Mouse (Mus musculus) c-Kit-positive CD71-negative TER-119-negative erythroid progenitor cells, embryonic 14.5 days (primary cell): Measurements from ENCODE around the gene Nbea.

Experiments used
- DNase-seq: peaks from one replicate; pipeline ENCODE4 v3.0.0-alpha.2; 2013; ENCODE audit warnings: low read depth

The Nbea gene

DNA sequence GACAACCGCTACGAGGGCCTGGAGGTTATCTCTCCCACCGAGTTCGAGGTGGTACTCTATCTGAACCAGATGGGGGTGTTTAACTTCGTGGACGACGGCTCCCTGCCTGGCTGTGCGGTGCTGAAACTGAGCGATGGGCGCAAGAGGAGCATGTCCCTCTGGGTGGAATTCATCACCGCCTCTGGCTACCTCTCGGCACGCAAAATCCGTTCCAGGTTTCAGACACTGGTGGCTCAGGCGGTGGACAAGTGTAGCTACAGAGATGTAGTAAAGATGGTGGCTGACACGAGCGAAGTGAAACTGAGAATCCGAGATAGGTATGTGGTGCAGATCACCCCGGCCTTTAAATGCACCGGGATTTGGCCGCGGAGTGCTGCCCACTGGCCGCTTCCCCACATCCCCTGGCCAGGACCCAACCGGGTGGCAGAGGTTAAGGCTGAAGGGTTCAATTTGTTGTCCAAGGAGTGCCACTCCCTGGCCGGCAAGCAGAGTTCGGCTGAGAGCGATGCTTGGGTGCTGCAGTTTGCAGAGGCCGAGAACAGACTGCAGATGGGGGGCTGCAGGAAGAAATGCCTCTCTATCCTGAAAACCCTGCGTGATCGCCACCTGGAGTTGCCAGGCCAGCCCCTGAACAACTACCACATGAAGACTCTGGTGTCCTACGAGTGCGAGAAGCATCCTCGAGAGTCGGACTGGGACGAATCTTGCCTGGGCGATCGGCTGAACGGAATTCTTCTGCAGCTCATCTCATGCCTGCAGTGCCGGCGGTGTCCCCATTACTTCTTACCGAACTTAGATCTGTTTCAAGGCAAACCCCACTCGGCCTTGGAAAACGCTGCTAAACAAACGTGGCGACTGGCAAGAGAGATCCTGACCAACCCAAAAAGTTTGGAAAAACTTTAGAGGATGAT, 400.1 kb downstream of the Nbea start:
- DNase-seq, result no peak

DNA sequence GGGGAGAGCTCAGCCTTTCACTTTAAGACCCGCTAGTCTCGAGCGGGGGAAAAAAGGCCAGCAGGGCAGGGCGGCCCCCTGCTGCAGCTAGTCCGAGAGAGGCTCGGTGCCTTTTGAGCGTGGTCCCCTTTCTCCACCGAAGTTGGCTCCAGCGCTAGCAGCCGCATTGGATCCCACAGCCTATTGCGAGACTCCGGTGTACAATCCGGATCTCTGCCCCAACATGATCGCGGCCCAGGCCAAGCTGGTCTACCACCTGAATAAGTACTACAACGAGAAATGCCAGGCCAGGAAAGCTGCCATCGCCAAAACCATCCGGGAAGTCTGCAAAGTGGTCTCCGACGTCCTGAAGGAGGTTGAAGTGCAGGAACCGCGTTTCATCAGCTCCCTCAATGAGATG, 400.7 kb downstream of the Nbea start:
- no peak for DNase-seq

DNA sequence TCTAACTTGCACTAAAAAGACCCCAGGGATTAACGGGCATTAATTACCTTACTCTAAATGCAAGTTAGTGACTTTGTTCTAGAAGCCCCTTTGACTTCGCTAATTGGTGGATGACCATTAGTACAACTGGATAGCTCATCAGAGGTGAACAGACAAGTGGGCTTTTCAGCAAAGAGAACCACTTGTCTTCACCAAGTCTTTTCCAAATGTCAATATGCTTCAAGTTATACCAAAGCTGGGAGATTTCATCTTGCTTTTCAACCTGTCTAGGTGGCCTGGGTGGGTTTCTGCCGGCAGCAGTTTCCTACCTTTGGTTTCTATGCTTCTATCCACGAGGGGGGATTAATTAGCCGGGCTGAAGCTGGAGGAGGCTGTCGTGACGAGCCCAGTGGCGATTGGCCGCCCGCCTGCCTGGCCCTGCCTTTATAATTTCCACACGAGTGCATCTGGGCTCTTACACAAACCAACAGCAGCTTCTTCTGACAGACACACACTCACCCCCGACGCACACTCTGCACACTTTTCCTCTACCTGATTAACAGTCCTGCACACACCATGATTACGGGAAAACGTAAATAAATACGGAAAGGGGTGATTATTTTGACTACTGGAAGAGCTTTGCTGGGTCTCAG, 401.3 kb downstream of the Nbea start, which contains the start of gene Mab21l1:
Gene Mab21l1 (plus strand): TSS at position 455 of the 632 bp plus-strand sequence.
- DNase-seq, result no peak

DNA sequence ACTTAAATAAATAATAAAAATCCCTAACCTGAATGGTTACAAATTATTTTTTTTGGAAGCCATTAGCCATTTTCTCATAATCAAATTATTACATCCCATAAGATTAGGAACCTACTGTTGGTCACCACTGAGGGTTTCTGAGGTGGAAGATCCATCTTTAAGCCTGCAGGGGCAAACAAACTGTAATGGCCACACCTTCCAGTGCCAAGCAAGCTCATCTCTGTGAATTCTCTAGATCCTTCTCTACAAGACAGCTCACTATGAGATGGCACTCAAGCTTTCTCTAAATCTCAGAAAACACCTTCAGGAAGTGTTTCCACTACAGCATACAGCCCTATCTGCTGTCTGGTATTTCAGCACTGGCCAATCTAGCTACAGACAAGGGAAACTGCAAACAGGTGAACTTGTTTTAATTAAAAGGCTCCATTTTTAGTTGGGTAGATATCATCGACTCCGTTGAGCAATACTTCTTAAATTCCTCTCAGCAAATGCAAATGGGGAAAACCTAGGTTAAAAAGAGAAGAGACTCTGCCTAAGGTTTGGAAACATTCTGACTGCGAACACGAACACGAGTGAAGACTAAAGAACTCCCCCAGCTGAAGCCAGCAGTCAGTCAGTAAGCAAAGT, 402.0 kb downstream of the Nbea start:
- DNase-seq, result no peak

DNA sequence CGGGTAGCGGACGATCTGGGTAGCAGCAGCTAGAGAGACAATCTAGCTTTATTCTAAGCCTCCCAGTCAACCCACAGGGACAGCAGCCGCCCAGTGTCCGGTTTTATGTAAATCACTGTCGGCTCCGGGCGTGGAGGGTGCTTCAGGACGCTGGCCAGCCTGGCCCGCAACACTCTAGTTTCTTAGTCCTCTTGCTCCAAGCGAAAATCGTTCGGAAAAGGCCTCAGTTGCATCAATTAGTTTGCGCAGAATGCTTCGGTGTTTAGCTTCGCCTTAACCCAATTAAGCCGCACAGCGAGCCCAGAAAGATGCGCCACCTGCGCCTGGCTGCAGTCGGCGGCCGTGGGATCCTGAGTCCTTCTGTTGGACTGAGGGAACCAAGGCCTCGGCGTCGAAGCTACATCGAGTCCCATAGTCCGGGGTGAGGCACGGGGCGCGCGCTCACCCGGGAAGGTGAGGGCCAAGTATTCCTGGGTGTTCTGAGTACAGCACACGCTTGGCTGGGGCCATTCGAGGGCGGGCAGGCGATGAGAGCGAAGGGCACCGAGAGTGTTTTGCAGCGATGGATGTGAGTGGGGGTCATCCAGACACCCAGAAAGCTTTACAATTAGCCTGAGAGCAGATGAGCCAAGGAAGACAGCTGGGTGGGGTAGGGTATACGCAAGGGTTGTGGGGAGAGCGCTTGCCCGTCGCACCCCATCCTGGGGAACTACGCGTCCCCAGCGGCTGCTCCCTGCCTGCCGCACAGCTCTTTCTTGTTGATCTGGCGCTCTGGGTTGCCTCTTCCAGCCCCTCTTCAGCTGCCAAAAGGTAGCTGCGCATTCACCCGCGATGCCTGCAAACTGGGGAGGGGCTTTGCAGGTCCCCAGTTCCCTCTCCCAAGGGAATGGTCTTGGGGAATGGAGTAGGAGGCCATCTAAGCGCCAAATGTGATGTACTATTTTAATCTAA, 403.1 kb downstream of the Nbea start:
- DNase-seq, result no peak

DNA sequence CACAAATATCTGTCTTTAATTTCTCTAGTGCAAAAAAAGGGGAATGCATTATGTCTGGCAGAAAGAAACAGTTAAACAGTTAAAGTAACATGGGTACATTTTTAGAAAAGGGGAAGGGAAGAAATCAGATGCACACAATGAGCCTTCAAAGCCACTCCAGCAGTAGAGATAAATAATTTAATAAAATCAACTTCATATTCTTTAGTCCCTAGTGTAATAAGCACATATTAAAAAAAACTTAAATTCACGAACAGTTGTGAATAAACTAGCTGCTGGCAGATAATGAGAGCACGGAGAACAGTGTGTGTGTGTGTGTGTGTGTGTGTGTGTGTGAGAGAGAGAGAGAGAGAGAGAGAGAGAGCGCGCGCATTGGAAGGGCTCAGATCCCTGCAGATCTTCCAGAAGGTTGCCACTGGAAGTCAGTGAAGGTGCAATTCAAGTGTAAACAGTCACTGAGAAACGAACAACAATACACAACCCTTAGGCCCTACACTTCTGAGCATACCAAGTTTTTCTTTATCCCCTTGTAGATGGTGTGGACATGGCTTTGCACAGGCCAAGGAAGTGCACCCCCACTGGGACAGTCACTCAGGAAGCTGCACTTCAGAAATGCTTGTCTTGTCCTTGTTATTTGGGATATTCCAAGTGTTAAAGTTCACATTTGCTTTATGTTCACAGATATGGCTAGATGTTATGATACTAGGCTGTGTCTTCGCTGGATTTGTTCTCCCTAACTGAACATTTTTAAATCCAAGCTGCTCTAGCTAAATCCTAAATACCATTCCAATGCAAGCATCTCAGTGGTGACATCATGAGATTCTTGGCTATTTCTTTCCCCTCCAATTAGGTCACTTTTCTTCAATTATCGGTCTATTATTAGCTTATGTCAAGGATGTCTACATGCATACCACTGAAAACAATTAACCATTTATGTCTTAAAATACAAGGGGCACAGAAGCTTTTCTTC, 404.5 kb downstream of the Nbea start:
- no peak for DNase-seq

DNA sequence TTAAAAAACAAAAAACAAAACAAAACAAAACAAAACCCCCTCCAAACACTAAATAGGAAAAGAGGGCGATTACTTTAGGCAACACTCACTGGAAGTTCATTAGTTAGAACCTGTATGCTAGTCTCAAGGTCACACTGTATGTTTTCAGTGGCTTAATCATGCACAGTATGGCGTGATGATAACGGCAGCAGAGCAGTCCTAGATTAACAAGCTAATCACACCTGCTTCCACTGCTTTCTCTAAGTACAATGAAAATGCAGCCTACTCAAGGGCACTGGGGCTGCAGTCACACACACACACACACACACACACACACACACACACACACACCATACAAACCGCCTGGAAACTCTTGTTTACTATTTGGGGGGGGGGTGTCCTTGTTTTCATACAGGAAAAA, 406.0 kb downstream of the Nbea start:
- DNase-seq, result no peak

DNA sequence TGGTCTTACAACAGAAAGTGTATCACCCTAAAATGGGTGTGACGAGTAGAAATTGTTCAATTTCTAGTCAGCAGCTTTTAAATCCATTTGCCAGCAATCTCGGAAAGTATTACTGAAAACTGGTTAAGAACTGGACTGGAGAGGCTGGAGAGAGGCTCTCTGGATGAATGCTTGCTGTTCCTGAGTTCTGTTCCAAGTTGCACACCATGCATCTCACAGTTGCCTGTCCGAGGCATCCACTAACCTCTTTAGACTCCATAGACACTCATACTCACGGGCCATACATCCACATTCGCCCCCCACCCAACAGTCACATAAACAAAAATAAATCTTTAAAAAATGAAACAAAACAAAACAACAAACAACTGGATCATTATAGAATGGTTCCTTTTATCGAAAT, 407.7 kb downstream of the Nbea start:
- DNase-seq, result no peak

DNA sequence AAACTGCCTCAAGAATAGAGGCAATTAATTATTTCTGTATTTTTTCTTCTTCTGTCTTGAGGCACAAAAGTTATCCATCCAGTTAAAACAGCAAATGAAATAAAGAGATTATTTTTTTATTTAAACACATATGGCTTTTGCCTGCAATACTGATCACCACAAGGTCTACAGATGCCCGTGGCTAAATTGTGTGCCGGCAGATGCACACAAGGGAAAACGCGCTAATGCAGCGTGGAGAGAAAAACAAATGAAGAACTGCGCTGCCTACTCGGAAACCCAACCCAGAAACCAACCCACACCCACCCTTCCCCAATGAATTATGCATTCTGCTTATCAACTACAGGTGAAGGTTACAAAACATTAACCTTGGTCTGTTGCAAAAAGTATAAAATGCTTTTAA, 408.3 kb downstream of the Nbea start:
- DNase-seq, result no peak

DNA sequence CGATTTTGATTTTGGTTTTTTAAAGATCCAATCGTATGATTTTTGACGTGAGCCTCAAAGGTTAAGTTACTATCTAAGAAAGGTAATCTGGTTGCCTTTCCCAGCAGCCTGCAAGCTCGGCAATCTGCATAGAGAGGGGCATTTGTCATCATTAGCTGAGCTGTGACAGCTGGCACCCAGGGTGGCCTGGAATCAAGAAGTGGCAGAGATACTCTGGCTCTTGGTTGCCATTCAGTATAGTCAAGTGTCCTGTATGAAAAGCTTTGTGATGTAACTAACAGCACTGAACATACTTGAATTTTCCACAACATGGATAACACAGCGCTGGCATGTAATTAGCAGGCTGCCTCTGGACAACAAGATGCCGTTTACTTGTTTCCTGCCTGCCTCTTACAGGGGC, 409.3 kb downstream of the Nbea start:
- no peak for DNase-seq

DNA sequence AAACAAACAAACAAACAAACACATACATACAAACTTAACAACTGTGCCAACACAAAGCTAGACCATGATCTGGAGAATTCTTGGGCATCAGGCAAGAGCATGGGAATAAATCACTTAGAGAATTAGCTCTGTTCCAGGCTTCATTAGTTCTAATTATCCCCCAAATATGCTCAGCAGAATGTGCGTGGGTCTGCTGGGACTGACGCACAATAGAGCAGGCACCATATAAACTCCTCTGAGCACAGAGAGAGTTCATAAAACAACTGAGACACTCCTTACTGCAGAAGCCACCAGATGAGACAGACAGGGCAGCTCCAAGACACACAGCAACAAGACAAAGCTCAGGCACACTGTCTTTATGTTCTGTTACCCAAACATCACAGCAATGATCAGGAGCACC, 414.2 kb downstream of the Nbea start:
- no peak for DNase-seq

DNA sequence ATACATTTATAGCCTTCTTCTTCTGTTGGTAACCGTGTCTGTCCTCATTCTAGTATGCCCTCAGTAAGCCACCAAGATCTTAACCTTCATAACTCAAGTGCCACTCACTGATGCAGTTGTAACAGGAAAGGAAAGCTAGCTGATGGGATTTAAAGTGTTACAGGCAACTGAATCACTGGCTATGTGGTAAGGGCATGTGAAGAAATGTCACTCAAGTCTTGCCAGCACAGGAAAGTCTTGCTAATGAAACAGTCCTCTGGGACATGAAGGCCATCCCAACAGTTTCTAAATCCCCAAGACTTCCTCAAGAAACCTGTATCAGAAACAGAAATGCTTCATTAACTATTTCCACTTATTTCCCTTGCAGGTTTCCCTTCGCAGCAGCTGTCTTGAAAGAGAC, 414.8 kb downstream of the Nbea start:
- DNase-seq, result no peak

DNA sequence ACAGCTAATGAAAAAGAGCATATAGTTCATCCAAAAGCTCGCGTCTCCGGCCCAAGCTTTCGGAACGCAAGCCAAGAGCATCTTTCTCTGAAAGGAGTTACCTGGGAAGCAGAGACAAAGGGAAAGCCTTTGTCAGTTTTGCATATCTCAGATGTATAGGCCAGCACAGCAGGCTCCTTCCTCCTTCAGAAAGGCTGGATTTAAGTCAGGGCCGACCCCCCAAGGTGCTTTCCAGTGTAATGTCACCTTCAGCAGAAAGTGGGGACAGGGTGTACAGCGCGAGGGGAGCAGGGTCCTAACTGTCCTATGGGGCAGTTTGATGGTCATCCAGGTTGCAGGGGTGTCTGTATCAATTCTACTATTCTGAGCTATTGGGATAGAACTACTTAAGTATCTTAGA, 419.9 kb downstream of the Nbea start:
- DNase-seq, result no peak

DNA sequence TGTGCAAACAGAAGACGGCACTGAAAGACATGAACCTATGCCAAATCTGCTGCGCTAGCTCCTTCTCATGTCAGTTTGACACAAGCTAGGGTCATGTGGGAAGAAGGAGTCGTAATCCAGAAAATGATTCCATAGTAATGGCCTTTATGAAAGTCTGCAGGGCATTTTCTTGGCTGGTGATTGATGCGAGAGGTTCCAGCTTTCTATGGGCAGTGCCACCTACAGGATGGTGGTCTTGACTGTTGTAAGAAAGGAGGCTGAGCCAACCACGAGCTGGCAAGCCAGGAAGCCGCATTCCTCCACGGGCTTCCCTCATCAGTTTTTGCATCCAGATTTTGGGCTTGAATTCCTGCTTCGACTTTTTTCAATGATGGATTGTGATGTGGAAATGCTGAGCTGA, 425.2 kb downstream of the Nbea start:
- no peak for DNase-seq

DNA sequence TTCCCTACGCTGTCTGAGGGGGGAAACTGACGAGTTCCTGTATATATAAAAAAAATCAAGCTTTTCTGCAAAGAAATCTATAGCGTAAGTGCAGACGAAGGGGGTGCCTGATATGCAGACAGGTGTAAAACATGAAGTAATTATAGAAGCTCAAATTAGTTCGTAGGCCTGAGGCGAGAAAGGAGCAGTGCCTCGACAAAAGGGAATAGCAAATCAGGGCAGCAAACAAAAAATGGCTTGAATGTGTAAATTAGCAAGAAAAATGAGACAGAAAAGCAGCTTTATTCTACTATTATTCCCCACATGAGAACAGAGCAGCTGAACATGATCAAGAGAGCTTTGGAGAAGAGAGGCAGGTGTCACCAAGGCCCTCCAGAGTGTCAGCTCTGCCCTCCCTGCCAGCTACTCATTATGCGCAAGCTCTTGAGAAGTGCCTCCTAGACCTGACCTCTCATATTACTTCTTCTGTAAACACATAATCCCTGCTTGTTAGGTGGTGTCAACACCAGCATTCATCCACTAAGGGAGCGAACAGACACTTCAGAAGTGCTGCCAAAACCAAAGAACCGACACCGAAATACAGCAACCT, 426.8 kb downstream of the Nbea start:
- no peak for DNase-seq

DNA sequence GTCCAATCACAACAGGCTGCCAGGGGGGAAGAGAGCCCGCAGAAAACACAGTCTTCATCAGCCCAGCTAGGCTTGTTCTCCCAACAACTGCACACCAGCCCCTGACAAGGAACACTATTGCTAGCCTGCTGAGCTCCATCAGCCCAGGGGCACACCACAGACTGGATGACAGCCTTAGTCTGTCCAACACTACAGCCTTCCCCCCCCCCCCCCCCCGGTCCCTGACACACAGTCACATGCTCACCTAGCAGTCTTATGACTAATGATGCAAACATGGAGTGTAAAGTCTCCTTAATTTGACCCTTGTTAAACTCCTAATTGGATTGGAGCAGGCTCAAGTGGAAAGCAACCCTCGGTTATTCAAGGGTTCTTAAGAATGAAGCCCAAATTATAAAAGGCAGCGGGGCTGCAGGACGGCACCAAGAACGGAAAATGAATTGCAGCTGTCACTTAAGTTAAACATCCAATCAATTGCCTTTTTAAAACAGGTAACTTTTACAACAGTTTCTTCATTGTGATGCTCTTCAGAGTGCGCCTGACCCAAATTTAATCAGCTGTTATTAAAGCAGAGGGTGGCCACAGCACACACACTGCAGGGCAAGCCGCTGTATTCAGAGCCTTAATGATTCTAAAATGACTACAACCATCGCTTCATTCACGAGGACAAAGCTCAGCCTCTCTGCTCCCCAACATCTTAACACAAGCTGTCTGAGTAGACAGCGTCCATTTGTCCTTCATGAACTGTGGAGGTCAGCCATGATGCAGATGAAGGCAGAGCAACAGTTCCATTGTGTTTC, 427.5 kb downstream of the Nbea start:
- DNase-seq, result no peak

DNA sequence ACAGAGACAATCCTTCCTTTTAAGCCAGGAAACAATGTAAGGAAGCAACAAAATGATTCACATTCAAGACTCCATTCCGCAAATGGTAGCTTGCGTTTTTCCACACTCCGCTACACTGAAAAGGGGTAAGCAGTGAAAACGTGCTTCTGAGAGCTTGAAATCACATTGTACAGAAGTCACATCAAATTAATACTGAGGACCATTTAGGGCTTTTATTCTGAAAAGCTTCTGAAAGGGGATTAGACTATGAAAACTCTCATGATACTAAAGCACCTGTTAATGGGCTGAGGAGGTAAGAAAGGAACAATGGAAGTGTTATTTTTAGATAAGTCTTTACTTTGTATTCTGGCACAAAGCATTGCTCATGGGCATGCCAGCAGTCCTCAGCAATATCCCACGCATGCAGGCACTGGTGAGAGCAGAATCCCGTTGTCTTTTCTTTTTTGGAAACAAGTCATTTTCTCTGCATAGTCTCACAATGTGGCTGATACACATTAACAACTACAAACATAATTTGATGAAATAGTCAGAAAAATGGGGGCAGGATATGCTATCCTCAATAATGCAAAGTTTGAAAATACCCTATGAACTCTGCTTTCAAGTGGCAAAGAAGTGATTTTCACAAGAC, 428.4 kb downstream of the Nbea start:
- no peak for DNase-seq

DNA sequence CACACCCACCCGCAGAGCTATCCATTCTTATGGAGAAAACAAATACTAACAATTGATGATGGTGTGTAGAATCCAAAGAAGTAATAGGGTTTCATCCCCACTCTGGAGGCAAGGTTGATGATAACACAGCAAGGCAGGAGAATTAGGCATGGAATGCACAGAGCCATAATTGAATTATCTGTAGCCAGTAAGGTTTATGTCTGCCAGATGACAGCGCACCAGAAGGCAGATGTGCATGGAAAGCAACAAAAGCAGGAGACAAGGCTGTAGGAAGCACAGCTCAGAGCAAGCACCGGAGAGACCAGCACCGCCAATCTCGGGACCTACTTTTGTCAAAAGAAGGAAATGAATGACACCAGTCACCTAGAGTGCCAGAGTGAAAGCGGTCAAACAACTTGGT, 429.6 kb downstream of the Nbea start:
- DNase-seq, result no peak

DNA sequence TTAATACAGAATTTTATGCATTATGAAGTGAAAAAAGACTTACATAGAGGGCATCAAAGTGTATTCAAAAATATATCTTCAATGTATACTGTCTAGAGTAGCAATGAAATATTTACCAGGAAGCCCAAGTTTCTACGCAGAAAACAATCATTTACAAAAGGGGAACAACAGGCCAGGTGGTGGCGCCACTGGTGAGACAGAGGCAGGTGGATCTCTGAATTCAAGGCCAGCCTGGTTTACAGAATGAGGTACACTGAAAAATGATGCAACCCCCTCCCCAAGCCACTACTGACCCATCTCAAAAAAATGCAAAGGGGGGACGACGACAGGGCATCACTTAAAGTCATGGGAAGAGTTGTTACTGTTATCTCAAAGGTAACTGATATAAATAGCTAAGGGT, 430.9 kb downstream of the Nbea start:
- DNase-seq, result no peak
